Mouse (Mus musculus): ENCODE data around the gene Acly.

DNA sequence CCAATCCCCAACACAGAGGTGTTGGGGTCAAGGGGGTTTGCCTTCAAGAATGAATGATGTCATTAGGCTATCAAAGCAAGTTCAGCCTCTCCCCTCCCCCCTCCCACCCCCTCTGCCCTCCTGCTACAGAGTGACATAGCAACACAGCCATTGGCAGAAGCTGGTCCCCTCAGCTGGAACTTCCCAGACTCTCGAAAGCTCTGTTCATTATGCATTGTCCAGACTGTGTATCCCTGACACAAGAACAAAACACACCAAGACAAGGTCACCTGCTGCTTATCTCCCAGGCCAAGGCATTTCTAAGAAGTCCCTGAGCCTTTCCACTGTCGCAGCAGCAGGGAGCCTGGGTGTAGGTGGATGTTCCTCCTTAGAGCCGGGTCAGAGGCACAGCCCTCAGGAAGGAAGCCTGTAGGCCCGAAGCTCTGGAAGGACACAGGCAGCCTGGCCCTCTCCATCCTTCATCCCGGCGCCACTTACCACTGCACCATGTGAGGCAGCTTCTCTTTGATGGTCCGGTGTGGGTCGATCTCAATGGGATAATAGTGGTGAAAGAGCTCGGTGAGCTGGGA, 92.0 kb downstream of the Acly start:
- TF ChIP-seq POLR2A (IDR thresholded peaks at IDR 0.05; ENCODE audit: low read depth, low read length) (no peak), CTCF (IDR thresholded peaks at IDR 0.05; ENCODE audit: extremely low read depth, insufficient read depth, insufficient read length, insufficient replicate concordance) (no peak)
